ENCODE assay signal across 17 mouse cellular contexts in genomic region chr10:67439844-67440243, GRCm38 (mm10).
DNase-seq lines count a peak whose midpoint lies in the region; ATAC-seq and TF ChIP-seq lines count a peak whose summit lies in the region.
"Had no signal": no experiment of that assay in that cellular context is flagged by ENCODE, and none has a peak within 500 bp of the region (broad histone marks: within the 10 kb centered on the region; RNA-seq: fewer than 3 reads in every experiment).

No protein-coding gene starts in this region.

- no peak overlapping the region for H3K27ac ChIP-seq in forebrain, embryonic 11.5 days (ENCODE audit: low read depth, low read length)
- no peak overlapping the region for H3K27ac ChIP-seq in forebrain, embryonic 14.5 days (ENCODE audit: low read depth, low read length)
- H3K27ac ChIP-seq in heart, adult 2 months, result no peak overlapping the region

- no peak overlapping the region for H3K9ac ChIP-seq in forebrain, embryonic 11.5 days (ENCODE audit: low read length)
- H3K9ac ChIP-seq in forebrain, embryonic 14.5 days (ENCODE audit: low read length), result no peak overlapping the region
- H3K9ac ChIP-seq in heart, adult 2 months (ENCODE audit: low read depth, low read length), result no peak overlapping the region

- intact Hi-C loops in heart, adult 2 months (cut with DNase I), result no loop called here

- H3K36me3 ChIP-seq in forebrain, embryonic 11.5 days (ENCODE audit: control insufficient read depth, insufficient read depth, low read length), result no peaks in the 10 kb centered on the region
- no peaks in the 10 kb centered on the region for H3K36me3 ChIP-seq in forebrain, embryonic 14.5 days (ENCODE audit: control insufficient read depth, insufficient read depth, low read length)
- H3K36me3 ChIP-seq in heart, adult 2 months (ENCODE audit: control insufficient read depth, insufficient read depth, low read length), result no peaks in the 10 kb centered on the region
- H3K36me3 ChIP-seq: G1E had no signal

- no peaks in the 10 kb centered on the region for H3K9me3 ChIP-seq in forebrain, embryonic 11.5 days (ENCODE audit: control insufficient read depth, low read length)
- H3K9me3 ChIP-seq in forebrain, embryonic 14.5 days (replicated peaks; ENCODE audit: control insufficient read depth, low read length), result no peaks in the 10 kb centered on the region
- H3K9me3 ChIP-seq: G1E had no signal

- no peak overlapping the region for H3K4me3 ChIP-seq in forebrain, embryonic 11.5 days (ENCODE audit: low read depth, low read length)
- H3K4me3 ChIP-seq in forebrain, embryonic 14.5 days (ENCODE audit: low read depth, low read length), result no peak overlapping the region
- no peak overlapping the region for H3K4me3 ChIP-seq in heart, adult 2 months

- DNase-seq in forebrain, embryonic 11.5 days (ENCODE audit: low spot score), result peak; percentile 10
- DNase-seq in forebrain, embryonic 14.5 days (ENCODE audit: low spot score), result no peak
- peak; percentile 27 for DNase-seq in A20 (ENCODE audit: low read depth, low spot score)
- DNase-seq in fat pad, adult 2 months (ENCODE audit: extremely low read depth, low read depth, low spot score), result peak; percentile 68
- DNase-seq in gonadal fat pad, adult 2 months (ENCODE audit: low read depth), result peak; percentile 65
- DNase-seq in cerebellum, postnatal 10 days, result no peak
- no peak for DNase-seq in heart, adult 2 months
- DNase-seq in embryo, embryonic 10.5 days (ENCODE audit: low spot score), result no peak
- DNase-seq: B cell, adult 2 months; cerebellum, adult 11 months; cerebellum, adult 11-12 months; cerebellum, adult 18-20 months had no signal

- TF ChIP-seq EP300 in heart, adult 2 months (IDR thresholded peaks at IDR 0.05; ENCODE audit: insufficient read depth, low read depth, low read length), result no peak

- no peaks in the 10 kb centered on the region for H3K79me2 ChIP-seq in heart, adult 2 months (replicated peaks; ENCODE audit: control insufficient read depth, insufficient read depth, low read length)

- 86% methylated on average over 5 of the region's 5 CpGs for WGBS in forebrain, embryonic 11.5 days
- WGBS in forebrain, embryonic 14.5 days, result 91% methylated on average over 5 of the region's 5 CpGs
- WGBS in heart, adult 2 months, result 87% methylated on average over 5 of the region's 5 CpGs

- no peaks in the 10 kb centered on the region for H3K4me1 ChIP-seq in forebrain, embryonic 11.5 days (replicated peaks; ENCODE audit: control insufficient read depth, insufficient read depth, low read length)
- H3K4me1 ChIP-seq in forebrain, embryonic 14.5 days (ENCODE audit: control insufficient read depth, insufficient read depth, low read length), result no peaks in the 10 kb centered on the region
- no peaks in the 10 kb centered on the region for H3K4me1 ChIP-seq in heart, adult 2 months (ENCODE audit: control insufficient read depth, insufficient read depth, low read length)

- ATAC-seq in forebrain, embryonic 11.5 days (replicated peaks; ENCODE audit: low FRiP score), result no peak
- no peak for ATAC-seq in forebrain, embryonic 14.5 days
- ATAC-seq: activated CD4-positive, CD25-positive, alpha-beta regulatory T cell, adult 4 months; CD4-positive, CD25-positive, alpha-beta regulatory T cell, adult 4 months; Patski had no signal

- no peak for TF ChIP-seq POLR2A in heart, adult 2 months (IDR thresholded peaks at IDR 0.05; ENCODE audit: insufficient read depth, low read depth, low read length)

- H3K4me2 ChIP-seq in forebrain, embryonic 11.5 days (ENCODE audit: low read depth, low read length, severe bottlenecking), result no peak overlapping the region
- no peak overlapping the region for H3K4me2 ChIP-seq in forebrain, embryonic 14.5 days (ENCODE audit: low read length)

- no peaks in the 10 kb centered on the region for H3K27me3 ChIP-seq in forebrain, embryonic 11.5 days (ENCODE audit: control insufficient read depth, insufficient read depth, low read length)
- H3K27me3 ChIP-seq in forebrain, embryonic 14.5 days (replicated peaks; ENCODE audit: control insufficient read depth, insufficient read depth, low read length), result no peaks in the 10 kb centered on the region
- H3K27me3 ChIP-seq in heart, adult 2 months (ENCODE audit: control insufficient read depth, insufficient read depth, low read length), result no peaks in the 10 kb centered on the region
- H3K27me3 ChIP-seq: CH12.LX, Patski had no signal

- TF ChIP-seq CTCF in heart, adult 2 months (IDR thresholded peaks at IDR 0.05), result no peak

Comparison
In these comparisons a context has a peak if more than half of its experiments do, and no peak if none do; other contexts are left out.
1. DNase-seq: peak in forebrain, embryonic 11.5 days (single experiment), A20 (single experiment), fat pad, adult 2 months (single experiment) and gonadal fat pad, adult 2 months (single experiment); none in forebrain, embryonic 14.5 days (single experiment), cerebellum, postnatal 10 days (0 of 2), heart, adult 2 months (0 of 2) and embryo, embryonic 10.5 days (single experiment).